Mouse (Mus musculus) ES-Bruce4 (cell line): Measurements from ENCODE around the gene Dcaf6.

ENCODE experiments used
- CTCF ChIP-seq: IDR thresholded peaks from one replicate; pipeline ENCODE4 v1.8.1; 2011; ENCODE audit warnings: low read depth, low read length
- POLR2A ChIP-seq: IDR thresholded peaks from one replicate; pipeline ENCODE4 v1.8.1; 2011; ENCODE audit warnings: low read length; ENCODE audit not compliant: insufficient read depth

- no peak for TF ChIP-seq CTCF
- TF ChIP-seq POLR2A = no peak
These were observed 18.6 kb downstream of the Dcaf6 start for GRCm38 (mm10) chr1:165441719-165442118.
